Mouse (Mus musculus): ENCODE data around the gene Ccna2.
"Not testable (repeated sequence)": the region's sequence is repeated elsewhere in the genome, so short reads cannot be mapped to it uniquely, and the experiment has no call there.

Ccna2 gene

DNA sequence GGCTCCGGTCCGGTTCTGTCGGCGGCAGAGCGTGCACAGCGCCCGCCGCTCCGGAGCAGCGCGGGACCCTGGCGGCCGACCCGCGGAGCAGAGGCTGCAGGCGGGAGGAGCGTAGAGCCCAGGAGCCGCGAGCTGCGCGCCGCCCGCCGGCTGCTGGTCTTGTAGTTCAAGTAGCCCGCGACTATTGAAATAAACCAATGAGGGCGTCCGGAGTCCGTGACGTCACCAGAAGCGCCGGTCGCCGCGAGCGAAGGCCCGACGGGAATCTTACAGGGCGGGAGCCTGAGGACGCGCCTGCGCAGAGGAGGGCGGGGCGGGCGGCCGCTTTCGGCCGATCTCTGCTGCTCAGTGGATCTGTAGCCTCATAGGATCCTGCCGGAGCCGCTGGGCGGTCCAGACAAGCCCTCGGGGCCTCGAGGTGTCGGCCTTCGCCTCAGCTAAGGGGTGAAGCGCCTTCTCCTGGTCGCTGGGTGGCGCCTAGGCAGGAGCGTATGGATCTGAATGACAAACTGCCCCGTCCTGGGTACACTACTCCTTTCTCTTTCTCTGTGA lies at the start of gene Ccna2:
TSS of gene Ccna2 (minus strand) at position 324 of the 552 bp plus-strand sequence.
- DNase-seq = peak; percentile 98

DNA sequence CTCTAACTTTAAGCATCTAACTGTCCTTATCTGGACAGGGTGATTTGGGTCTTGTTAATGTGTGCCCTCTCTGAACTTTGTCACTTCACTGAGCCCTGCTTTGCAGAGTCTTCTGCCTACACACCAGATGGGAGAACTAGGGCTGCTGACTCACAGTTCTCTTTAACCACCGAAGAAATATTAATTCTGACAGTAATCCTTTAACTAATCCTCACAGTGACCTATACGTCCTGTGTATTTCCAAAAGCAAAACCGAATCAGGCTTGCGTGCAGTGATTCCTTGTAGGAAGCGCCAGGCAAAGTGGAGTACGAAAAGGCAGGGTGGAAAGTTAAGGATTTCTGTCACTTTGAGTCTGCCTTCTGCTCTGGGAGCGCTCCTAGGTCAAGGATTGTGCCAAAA lies 46.2 kb upstream of the Ccna2 start:
- DNase-seq = no peak

DNA sequence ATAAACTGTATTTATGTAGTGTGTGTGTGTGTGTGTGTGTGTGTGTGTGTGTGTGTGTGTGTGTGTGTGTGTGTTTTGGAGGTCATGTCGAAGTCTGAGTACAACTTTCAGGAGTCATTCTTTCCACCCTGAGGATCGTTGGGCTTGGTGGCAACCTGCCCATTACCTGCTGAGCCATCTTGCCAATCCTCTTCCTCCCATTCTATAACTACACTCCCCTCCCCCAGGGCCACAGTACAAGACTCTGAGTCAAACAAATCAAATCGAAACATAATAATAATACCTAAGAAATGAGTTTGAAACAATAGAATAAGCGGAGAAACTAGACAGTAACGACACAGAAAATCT lies 41.9 kb upstream of the Ccna2 start:
- DNase-seq = peak; percentile 8

DNA sequence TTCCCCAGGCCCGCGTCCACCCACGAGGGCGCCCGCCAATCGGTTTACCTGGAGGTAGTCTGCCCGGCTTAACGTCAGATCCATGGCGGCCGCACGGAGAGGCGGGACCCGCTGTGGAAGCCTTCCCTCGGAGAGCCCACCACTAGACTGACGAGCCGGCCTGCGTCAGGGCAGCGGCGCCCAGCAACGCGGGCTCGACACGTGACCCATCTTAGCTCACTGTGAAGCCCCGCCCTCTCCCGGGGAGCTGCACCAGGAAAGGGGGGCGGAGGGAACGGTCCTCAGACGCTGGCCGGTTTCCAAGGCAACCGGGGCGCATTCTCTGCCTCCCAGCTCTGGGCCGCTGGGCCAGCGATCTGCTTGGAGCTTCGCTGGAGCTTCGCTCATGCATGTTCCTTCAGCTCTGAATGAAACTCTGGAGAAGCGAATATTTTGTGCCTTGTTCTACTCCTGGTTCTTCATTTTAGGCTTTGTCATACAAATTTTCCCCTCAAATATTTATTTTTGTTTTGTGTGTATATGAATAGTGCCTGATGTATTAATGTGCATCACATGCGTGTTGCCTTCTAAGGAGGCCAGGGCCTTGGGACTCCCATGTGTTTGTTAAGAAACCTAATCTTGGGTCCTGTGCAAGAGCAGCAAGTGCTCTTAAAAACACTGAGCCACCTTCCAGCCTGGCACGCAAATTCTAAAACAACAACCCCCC lies 41.4 kb upstream of the Ccna2 start, which contains the start of gene Bbs7:
TSS of gene Bbs7 (minus strand) at position 276 of the 706 bp plus-strand sequence.
- DNase-seq = peak; percentile 96

DNA sequence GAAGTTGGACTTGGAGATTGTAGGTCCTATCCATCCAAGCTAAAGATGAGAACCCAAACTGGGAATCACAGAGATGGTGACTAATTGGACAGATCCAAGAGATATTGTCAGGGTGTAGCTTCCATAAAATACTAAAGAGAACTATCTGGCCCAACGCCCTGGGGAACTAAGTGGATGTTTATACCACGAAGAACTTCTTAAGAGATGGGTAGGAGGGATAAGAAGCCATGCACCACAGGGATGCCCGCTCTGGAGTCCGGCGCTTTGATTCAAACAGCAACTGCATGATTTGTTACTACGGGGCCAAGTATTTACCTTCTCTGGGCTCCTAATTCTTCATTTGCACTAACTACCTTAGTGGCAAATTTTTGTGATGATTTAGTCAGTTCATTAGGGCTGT lies 40.7 kb upstream of the Ccna2 start:
- DNase-seq = no peak

DNA sequence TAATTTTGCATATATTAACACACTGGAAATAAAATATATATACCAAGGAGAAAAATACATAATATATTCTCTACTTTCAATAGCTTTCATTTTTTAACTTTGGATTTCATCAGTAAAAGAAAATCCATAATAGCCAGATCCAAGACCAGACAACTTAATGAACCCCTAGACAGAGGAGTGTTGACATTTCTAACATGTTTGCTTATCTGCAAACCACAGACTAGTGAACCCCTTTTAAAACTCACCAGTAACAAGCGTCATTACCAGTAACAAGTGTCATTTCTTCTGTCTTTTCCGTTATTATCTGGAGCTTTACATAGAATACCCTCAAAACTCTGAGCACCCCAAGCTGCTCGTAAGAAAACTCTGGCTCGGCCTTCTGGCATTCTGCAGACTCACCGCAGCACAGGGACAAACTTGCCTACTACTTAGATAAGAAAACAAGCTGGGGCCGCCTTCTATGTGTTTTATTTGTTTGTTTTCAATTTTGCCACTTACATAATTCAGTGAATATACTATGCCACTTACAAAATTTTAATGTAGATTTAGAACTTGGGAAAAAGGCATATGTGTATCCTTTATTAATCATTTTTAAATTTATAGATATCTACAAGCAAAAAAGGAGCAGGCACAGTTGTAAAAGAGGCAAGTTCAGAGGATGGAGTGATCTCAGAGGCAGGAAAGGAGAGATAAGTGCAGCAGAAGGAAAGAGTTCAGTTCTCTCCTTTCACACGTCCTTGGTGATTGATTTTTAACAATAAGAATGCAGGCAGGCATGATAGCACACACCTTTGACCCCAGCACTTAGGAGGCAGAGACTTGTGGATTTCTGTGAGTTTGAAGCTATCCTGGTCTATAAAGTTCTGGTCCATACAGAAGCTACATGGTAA lies 34.2 kb upstream of the Ccna2 start:
- no peak for DNase-seq

DNA sequence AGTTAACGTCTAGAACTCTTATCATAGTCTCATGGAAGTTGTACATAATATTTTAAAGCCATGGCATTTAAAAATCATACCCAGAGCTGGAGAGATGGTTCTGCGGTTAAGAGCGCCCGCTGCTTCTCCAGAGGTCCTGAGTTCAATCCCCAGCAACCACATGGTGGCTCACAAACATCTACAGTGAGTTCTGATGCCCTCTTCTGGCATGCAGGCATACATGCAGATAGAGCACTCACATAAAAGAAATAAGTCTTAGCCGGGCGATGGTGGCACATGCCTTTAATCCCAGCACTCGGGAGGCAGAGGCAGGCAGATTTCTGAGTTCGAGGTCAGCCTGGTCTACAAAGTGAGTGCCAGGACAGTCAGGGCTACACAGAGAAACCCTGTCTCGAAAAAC lies 27.8 kb upstream of the Ccna2 start:
- not testable (repeated sequence) for DNase-seq

DNA sequence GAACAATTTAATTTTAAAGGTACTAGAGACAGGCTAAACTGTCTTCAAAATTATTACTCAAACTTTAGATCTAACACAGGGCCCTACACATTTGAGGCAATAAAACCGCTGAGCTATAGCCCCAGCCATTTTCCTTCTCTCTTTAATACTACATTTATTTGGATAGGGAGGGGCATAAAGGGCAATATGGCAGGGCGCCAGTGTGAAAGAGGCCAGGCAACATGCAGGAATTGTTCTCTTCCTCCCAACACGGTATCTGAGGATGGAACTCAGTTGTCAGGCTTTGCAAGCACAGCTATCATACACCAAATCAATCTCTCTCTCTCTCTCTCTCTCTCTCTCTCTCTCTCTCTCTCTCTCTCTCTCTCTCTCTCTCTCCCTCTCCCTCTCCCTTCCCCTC lies 26.9 kb upstream of the Ccna2 start:
- DNase-seq = no peak

DNA sequence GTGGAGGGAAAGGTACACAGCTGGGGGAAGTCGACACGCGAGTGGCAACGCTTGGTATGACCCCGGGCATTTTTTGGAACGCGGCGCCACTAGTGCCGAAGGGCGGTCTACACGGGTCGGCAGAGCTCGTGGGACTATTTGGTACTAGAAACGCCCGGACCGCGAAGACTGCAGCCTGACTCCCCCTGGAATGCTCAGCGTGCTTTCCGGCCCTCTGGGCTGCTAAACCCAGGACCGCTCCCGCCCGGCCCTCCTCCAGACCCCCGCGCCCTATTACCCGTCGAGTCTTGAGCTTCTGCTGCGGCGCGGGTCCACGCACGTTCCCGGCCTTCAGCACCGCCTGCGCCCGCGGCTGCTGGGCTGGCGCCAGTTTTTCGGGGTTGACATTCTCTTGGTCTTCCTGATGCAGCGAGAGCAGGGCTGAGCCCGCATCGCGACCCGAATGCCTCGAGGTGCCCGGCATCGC lies 556 bp downstream of the Ccna2 start:
- DNase-seq = no peak

DNA sequence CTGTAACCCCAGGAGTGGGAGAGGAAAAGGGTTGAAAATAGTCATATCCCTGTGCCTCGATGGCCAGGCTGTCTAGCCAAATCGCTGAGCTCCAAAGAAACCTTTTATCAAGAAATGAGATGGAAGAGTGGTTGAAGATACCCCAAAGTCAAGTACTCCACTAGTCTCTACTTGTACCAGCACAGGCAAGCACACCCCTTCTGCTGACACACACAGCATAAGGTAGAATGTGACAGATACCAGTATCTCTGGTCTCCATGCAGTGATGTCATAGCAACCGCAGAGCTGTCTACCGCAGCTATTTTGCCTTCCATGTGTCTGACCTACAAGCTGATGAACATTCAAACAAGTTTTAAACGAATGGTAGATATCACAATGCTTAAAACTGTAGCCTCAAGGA lies 2.1 kb downstream of the Ccna2 start:
- DNase-seq = no peak

DNA sequence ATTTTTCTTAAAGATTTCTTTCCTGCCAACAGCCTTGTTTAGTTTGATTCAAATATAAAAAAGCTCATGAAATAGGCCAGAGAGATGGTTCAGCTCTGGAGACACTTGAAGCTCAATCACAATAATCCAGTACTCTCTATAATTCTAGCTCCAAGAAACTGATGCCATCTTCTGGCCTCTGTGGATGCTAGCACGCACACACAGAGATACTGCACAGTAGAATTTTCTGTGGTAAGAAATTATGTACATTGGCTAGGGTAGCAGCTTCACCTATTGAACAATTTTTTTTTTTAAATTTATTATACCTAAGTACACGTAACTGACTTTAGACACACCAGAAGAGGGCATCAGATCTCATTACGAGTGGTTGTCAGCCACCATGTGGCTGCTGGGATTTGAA lies 8.3 kb downstream of the Ccna2 start:
- no peak for DNase-seq

DNA sequence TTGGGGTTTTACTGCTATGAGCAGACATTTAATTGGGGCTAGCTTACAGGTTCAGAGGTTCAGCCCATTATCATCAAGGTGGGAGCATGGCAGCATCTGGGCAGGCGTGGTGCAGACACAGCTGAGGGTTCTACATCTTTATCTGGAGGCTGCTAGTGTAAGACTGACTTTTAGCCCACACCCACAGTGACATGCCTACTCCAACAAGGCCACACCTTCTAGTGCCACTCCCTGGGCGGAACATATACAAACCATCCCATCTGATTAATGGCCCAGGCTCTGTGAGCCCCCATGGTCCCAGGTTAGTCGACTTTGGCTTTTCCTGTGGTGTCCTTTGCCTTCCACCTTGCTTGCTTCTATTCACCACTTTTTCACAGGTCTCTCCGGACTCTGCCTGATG lies 12.3 kb downstream of the Ccna2 start:
- DNase-seq = no peak

DNA sequence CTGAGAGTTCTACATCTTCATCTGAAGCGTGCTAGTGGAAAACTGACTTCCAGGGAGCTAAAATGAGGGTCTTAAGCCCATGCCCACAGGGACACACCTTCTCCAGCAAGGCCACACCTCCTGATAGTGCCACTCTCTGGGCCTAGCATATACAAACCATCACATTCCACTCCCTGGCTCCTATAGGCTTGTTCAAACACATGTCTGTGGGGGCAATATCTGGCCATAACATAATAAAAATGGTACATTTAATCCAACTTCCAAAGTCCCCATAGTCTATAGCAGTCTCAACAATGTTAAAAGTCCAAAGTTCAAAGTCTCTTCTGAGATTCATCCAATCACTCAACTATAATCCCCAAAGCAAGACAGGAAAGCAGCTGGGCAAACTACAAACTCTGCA lies 14.3 kb downstream of the Ccna2 start:
- DNase-seq = no peak

DNA sequence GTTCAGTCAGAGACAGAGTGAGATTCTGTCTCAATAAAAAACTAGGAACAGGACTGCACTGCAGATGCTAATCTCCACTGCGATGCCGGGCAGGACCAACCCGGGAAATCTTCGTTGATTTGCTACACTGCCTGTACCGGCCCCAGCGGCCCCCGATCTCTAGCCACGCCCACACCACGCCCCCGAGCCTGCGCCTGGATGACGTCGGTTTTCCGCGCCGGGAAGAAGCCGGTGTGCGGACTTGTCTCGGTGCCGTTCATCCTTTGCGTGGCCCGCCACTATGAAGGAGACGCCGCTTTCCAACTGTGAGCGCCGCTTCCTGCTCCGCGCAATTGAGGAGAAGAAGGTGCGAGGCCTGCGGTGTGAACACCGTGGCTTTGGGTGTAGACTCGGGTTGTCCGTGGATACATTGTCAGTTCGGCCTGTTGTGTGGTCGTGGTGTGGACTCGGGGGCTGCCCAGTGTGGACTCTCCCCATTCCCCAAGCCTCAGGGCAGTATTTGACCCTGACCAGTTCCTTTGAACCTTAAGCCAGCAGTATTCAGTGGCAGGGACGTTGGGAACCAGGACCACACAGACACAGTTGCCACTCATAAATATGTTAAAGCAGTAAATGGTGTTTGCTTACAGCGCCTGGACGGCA lies 19.4 kb downstream of the Ccna2 start, which contains the start of gene Exosc9:
TSS of gene Exosc9 (plus strand) at position 201 of the 642 bp plus-strand sequence.
- DNase-seq = peak; percentile 92

DNA sequence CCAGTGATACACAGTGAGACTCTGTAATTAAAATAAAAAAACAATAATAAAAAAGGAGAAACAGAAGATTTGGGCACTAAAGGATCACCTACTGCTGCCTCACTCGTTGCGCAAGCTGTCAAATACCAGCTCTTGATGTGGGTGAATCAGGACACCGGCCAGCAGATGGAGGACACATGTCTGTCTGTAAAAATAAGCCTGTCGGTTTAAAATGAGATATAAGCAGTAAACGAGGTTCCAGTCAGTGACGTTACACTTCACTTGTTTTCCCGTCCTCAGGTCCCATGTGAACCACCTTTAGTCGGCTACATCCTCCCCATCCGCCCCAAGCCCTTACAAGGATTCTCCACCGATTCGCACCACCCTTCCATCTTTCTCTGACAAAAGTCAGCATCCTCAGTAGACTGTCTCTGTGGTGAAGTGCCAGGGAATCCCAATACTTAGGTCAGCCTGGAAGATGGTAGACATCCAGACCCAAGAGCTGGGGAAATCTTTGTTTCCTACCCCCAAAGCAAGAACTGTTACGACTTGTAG lies 20.0 kb downstream of the Ccna2 start:
- DNase-seq = peak; percentile 35

DNA sequence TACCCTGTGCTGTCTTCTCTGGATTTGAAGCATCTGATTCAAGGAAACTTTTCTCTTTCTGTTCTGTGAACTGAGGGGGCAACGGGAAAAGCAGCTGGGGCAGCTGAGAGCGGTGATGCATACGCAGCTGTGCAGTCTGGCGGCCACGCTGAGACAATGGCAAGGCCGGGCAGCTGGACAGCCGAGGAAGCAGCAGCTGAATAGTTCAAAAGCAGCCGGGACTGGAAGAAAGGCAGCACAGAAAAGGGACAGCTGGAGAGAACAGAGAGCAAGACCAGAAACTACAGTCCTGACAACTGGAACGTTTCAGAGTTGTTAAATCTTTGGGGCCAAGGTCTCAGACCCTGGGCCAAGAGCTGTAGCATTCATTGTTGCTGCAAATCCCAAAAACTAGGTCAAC lies 20.6 kb downstream of the Ccna2 start:
- peak; percentile 30 for DNase-seq

DNA sequence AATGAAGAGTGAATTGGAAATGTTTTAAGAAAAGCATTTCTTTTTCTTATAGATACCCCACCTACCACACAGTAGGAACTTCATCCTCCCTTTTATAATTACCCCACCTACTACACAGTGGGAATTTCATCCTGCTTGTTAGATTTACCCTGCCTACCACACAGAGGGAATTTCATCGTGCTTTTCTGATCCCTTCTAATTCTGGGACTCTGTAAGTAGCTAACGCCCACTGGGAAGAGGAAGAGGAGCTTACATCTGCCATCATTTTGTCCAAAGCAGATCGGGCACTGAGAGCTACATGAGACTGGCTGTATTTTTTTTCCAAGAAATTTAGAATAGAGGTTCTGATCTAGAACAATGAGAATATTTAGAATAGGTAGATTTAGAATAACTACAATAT lies 27.0 kb downstream of the Ccna2 start:
- DNase-seq = no peak

DNA sequence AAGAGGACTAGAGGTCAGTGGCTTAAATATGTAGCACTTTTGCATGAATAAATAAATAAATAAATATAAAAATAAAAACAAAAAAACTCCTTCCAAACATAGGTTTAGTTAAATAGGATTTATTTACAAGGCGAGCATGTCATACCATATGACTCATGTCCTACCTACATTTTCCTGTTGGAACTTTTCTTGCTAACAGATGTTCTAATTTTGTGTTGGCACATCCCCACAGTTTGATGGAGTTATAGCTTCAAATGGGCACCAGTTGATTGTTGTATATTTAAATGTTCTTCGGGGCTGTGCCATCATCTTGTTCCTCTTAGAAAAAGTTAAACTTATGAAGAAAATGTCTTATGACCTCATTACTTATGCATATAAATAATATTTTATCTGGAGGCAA lies 30.6 kb downstream of the Ccna2 start:
- DNase-seq = no peak

DNA sequence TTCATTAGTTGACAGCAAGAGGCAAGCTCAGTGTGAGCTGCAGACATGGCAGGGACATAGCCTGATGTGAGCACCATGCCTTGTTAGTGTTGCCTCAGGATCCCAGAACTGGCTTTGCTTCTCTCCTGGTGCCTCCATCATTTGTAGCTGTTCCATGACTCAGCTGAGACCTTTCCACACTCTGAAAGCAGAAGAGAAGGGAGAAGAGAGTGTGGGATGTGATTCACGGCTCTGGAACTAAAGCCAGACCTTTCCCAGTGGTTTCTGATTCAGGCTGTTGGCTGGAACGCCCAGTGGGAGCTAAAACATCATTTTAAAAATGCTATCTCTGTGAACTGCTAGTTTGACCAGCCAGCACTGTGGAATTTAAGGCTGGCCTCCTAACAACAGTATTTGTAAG lies 31.2 kb downstream of the Ccna2 start:
- DNase-seq = no peak

DNA sequence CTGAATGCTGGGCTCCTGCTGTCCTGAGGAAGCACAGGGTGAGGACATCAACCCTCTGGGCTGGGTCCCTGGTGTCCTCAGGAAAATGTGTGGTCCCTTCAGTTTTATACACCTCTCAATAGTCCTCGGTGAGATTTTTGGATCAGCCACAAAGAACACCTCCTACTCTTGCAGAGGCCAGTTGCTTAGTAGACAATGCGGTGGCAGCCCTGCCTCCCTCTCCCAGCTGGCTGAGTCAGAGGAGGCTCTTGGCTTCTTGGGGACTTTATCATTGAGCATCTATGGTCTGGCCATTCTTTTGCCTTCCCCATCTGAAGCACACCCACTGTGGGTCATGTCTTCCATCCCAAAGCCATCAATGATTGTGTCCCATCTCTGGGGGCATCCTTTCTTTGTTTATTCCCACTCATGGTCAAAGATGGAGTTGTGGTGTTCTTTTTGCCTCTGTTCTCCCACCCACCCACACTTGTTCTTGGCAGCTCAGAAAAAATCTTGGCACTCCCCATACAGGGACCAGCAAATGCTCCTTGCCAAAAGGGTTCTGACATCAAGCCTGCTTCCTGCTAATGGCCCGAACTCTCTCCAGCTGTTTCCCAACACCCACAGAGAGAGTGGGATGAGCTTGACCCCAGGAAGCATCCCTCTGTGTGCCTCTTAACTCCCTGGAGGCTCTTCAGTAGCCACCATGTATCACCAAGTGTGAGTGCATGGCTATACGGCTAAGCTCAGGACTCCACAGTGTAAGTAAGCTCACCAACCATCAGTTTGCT lies 34.1 kb downstream of the Ccna2 start:
- no peak for DNase-seq

DNA sequence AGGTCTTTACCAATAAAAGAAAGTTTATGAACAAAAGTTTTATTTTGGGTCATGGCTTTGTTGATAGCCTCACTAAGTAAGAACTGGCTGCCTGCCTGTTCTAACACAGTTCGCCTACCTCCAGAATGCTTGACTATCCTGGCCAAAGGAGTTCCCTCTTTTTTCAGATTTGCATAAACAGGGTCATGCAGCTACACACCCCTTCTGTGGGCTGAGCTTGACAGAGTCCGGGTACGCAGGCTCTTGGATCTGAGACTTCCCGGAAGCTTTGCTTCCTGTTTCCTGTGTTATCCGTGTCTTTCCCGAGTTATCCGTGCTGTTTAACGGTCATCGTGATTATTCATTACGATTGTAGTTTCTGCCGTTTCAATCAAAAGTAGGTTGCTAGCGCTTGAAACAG lies 35.9 kb downstream of the Ccna2 start:
- no peak for DNase-seq

DNA sequence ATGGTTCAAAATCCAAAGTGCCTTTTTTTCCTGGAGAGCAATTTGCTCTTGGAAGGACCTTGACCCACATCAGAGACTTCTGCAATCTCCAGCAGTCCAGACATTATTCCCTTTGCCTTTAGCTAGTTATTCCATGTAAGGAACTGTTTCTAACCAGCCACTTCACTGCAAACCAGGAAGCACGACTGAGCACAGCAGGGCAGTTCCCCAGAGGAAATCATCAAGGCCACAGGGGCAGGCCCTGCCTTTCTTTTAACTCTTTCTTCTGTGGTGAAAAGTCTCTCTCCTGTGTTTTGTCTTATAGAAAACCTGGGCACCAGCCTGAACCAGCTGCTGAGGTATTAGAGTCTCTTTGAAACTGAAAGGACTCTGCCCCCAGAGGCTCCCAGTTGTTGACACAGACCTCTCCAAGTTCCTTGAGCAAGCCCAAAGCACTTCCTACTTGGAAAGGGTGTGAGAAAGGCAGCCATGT lies 38.7 kb downstream of the Ccna2 start:
- no peak for DNase-seq

All from layer of hippocampus, adult 9-11 months (tissue).